Mouse (Mus musculus): ENCODE measurements around the gene Rab37.

DNA sequence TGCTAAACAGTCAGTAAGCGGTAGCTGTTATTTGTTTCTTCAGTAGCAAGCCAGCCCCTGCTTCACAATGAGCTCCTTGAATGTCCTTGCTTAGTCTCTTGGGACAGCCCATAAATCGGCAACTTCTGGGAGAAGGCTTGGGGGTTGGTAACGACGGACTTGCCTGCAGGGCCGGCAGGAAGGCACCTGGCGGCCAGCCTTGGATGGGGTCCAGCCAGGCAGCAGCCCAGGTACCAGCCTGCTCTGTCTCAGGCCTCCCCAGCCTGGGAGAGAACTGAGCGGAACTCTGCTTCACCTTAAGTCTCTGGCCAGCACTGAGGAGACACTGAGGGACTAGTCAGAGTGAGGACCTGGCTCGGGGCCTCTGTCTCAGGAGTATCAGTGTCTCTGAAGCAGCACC, 79.9 kb downstream of the Rab37 start:
- TF ChIP-seq CTCF (IDR thresholded peaks at IDR 0.05; ENCODE audit: low read depth) (no peak), EP300 (optimal IDR thresholded peaks at IDR 0.05) (no peak)
